Mouse (Mus musculus): ENCODE measurements around the gene Gbgt1. TPM values are rescaled to one million over a fixed set of nuclear protein-coding genes. Genes with fewer than 3 reads are reported as not detected.

The Gbgt1 gene
- 1.2 and 1.3 TPM in 2 replicates for polyA plus RNA-seq (2015; fragmentation: Nextera tagmentation; extraction: Ambion mirVana)

GRCm38 (mm10) chr2:28496671-28497070 is at the start of gene Gbgt1:
Gene Gbgt1, plus strand, starts transcription at chr2:28496891.
- peak; percentile 59 for ATAC-seq (ENCODE audit: low FRiP score, low TSS enrichment)
- H3K27me3 ChIP-seq (ENCODE audit: control insufficient read depth, insufficient read depth, low read length), result no peaks in the 10 kb centered on the region
- peak within 1 kb of the TSS; percentile 43 for H3K4me2 ChIP-seq (replicated peaks; ENCODE audit: low read depth)
- H3K4me1 ChIP-seq (replicated peaks; ENCODE audit: control insufficient read depth, insufficient read depth), result peaks cover 3% of the 10 kb centered on the region; the same call in 1 of the 2 replicates
- H3K9me3 ChIP-seq (ENCODE audit: control insufficient read depth, low read length), result no peaks in the 10 kb centered on the region
- H3K27ac ChIP-seq (replicated peaks), result peak within 1 kb of the TSS; percentile 67
- 60% methylated on average over 5 of the region's 5 CpGs for WGBS
- peak within 1 kb of the TSS; percentile 23 for H3K9ac ChIP-seq (ENCODE audit: low read length)
- H3K36me3 ChIP-seq (ENCODE audit: control insufficient read depth, insufficient read depth, low read length), result no peaks in the 10 kb centered on the region
- peak within 1 kb of the TSS; percentile 20; the same call in 1 of the 2 replicates for H3K4me3 ChIP-seq (ENCODE audit: low read depth, low read length)
- peak; percentile 31 for DNase-seq (ENCODE audit: low spot score)
- TF ChIP-seq CTCF (IDR thresholded peaks at IDR 0.05; ENCODE audit: low read depth), result no peak
- TF ChIP-seq EP300 (optimal IDR thresholded peaks at IDR 0.05), result no peak

GRCm38 (mm10) chr2:28447315-28447670 is 49.4 kb upstream of the Gbgt1 start:
- WGBS, result 7% methylated on average over 9 of the region's 11 CpGs
- 0 out of 2 replicates have a peak, but pooled peaks cover 2% of the 10 kb centered on the region for H3K4me1 ChIP-seq (replicated peaks; ENCODE audit: control insufficient read depth, insufficient read depth)
- no peaks in the 10 kb centered on the region for H3K9me3 ChIP-seq (ENCODE audit: control insufficient read depth, low read length)
- TF ChIP-seq EP300 (optimal IDR thresholded peaks at IDR 0.05), result no peak
- no peak for TF ChIP-seq CTCF (IDR thresholded peaks at IDR 0.05; ENCODE audit: low read depth)
- peak overlapping the region; percentile 79 for H3K9ac ChIP-seq (ENCODE audit: low read length)
- peak overlapping the region; percentile 72 for H3K4me3 ChIP-seq (ENCODE audit: low read depth, low read length)
- ATAC-seq (ENCODE audit: low FRiP score, low TSS enrichment) (0 out of 2 replicates have a peak, but pooled peaks have one; percentile 13), DNase-seq (ENCODE audit: low spot score) (no peak)
- H3K27ac ChIP-seq (replicated peaks), result no peak overlapping the region
- H3K36me3 ChIP-seq (ENCODE audit: control insufficient read depth, insufficient read depth, low read length), result no peaks in the 10 kb centered on the region
- H3K27me3 ChIP-seq (ENCODE audit: control insufficient read depth, insufficient read depth, low read length), result no peaks in the 10 kb centered on the region
- peak overlapping the region; percentile 96 for H3K4me2 ChIP-seq (replicated peaks; ENCODE audit: low read depth)

GRCm38 (mm10) chr2:28451663-28452062 is 45.0 kb upstream of the Gbgt1 start:
- 0 out of 2 replicates have a peak, but pooled peaks cover 2% of the 10 kb centered on the region for H3K4me1 ChIP-seq (replicated peaks; ENCODE audit: control insufficient read depth, insufficient read depth)
- ATAC-seq (ENCODE audit: low FRiP score, low TSS enrichment) (no peak), DNase-seq (ENCODE audit: low spot score) (no peak)
- no peak overlapping the region for H3K4me3 ChIP-seq (ENCODE audit: low read depth, low read length)
- no peaks in the 10 kb centered on the region for H3K9me3 ChIP-seq (ENCODE audit: control insufficient read depth, low read length)
- 91% methylated on average over 11 of the region's 11 CpGs for WGBS
- no peak overlapping the region for H3K27ac ChIP-seq (replicated peaks)
- no peak overlapping the region for H3K4me2 ChIP-seq (replicated peaks; ENCODE audit: low read depth)
- H3K9ac ChIP-seq (ENCODE audit: low read length), result no peak overlapping the region
- H3K36me3 ChIP-seq (ENCODE audit: control insufficient read depth, insufficient read depth, low read length), result no peaks in the 10 kb centered on the region
- H3K27me3 ChIP-seq (ENCODE audit: control insufficient read depth, insufficient read depth, low read length), result no peaks in the 10 kb centered on the region
- TF ChIP-seq CTCF (IDR thresholded peaks at IDR 0.05; ENCODE audit: low read depth) (no peak), EP300 (optimal IDR thresholded peaks at IDR 0.05) (no peak)

GRCm38 (mm10) chr2:28453539-28453938 is 43.2 kb upstream of the Gbgt1 start:
- H3K27ac ChIP-seq (replicated peaks), result no peak overlapping the region
- H3K27me3 ChIP-seq (ENCODE audit: control insufficient read depth, insufficient read depth, low read length), result no peaks in the 10 kb centered on the region
- H3K4me3 ChIP-seq (ENCODE audit: low read depth, low read length), result no peak overlapping the region
- no peak overlapping the region for H3K9ac ChIP-seq (ENCODE audit: low read length)
- H3K4me1 ChIP-seq (replicated peaks; ENCODE audit: control insufficient read depth, insufficient read depth), result no peaks in the 10 kb centered on the region
- WGBS, result 76% methylated on average over 6 of the region's 6 CpGs
- H3K36me3 ChIP-seq (ENCODE audit: control insufficient read depth, insufficient read depth, low read length), result no peaks in the 10 kb centered on the region
- H3K4me2 ChIP-seq (replicated peaks; ENCODE audit: low read depth), result no peak overlapping the region
- TF ChIP-seq EP300 (optimal IDR thresholded peaks at IDR 0.05) (no peak), CTCF (IDR thresholded peaks at IDR 0.05; ENCODE audit: low read depth) (no peak)
- DNase-seq (ENCODE audit: low spot score) (no peak), ATAC-seq (ENCODE audit: low FRiP score, low TSS enrichment) (no peak)
- H3K9me3 ChIP-seq (ENCODE audit: control insufficient read depth, low read length), result no peaks in the 10 kb centered on the region

- no peaks in the 10 kb centered on the region for H3K9me3 ChIP-seq (ENCODE audit: control insufficient read depth, low read length)
- H3K4me1 ChIP-seq (replicated peaks; ENCODE audit: control insufficient read depth, insufficient read depth), result no peaks in the 10 kb centered on the region
- H3K4me3 ChIP-seq (ENCODE audit: low read depth, low read length), result no peak overlapping the region
- TF ChIP-seq EP300 (optimal IDR thresholded peaks at IDR 0.05) (no peak), CTCF (IDR thresholded peaks at IDR 0.05; ENCODE audit: low read depth) (no peak)
- ATAC-seq (ENCODE audit: low FRiP score, low TSS enrichment) (no peak), DNase-seq (ENCODE audit: low spot score) (no peak)
- H3K27ac ChIP-seq (replicated peaks), result no peak overlapping the region
- no peak overlapping the region for H3K9ac ChIP-seq (ENCODE audit: low read length)
- no peaks in the 10 kb centered on the region for H3K36me3 ChIP-seq (ENCODE audit: control insufficient read depth, insufficient read depth, low read length)
- no peak overlapping the region for H3K4me2 ChIP-seq (replicated peaks; ENCODE audit: low read depth)
- no peaks in the 10 kb centered on the region for H3K27me3 ChIP-seq (ENCODE audit: control insufficient read depth, insufficient read depth, low read length)
- WGBS, result 81% methylated on average over 1 of the region's 1 CpGs
Measured at GRCm38 (mm10) chr2:28456616-28457015, 40.1 kb upstream of the Gbgt1 start.

GRCm38 (mm10) chr2:28463919-28464318 is 32.8 kb upstream of the Gbgt1 start:
- 61% methylated on average over 3 of the region's 3 CpGs for WGBS
- TF ChIP-seq EP300 (optimal IDR thresholded peaks at IDR 0.05) (no peak), CTCF (IDR thresholded peaks at IDR 0.05; ENCODE audit: low read depth) (peak; percentile 70)

More at GRCm38 (mm10) chr2:28463919-28464318, 32.8 kb upstream of the Gbgt1 start:
- Histone ChIP-seq H3K36me3 (ENCODE audit: control insufficient read depth, insufficient read depth, low read length) (no peaks in the 10 kb centered on the region), H3K4me1 (replicated peaks; ENCODE audit: control insufficient read depth, insufficient read depth) (peaks cover 3% of the 10 kb centered on the region; the same call in 1 of the 2 replicates), H3K9ac (ENCODE audit: low read length) (no peak overlapping the region), H3K9me3 (ENCODE audit: control insufficient read depth, low read length) (no peaks in the 10 kb centered on the region), H3K27me3 (ENCODE audit: control insufficient read depth, insufficient read depth, low read length) (no peaks in the 10 kb centered on the region), H3K4me2 (replicated peaks; ENCODE audit: low read depth) (no peak overlapping the region), H3K27ac (replicated peaks) (no peak overlapping the region), H3K4me3 (ENCODE audit: low read depth, low read length) (no peak overlapping the region)
- DNase-seq (ENCODE audit: low spot score) (peak; percentile 38), ATAC-seq (ENCODE audit: low FRiP score, low TSS enrichment) (no peak)

Data from stomach, postnatal 0 days (tissue).